8 mouse cellular contexts compared by ENCODE assay signal in the genomic region with DNA sequence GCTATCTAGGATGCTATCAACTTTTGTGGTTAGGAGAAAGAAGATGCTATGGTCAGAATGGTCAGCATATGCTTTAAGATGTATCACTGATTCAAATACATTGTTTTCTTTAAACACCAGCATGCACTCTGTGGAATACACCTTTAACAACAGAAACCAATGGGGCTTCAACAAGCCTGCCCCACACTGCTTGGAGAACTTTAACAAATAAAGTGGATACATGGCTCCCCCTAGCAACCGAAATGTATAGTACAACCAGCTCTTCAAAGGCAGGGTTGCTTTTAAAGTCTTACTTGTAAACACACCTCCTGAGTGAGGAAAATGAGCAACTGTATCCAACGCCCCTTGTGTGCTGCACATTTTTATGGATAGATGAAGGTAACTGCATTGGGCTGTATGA.
DNase-seq lines count a peak whose midpoint lies in the region; ATAC-seq and TF ChIP-seq lines count a peak whose summit lies in the region.
"Had no signal": no experiment of that assay in that cellular context is flagged by ENCODE, and none has a peak within 500 bp of the region (broad histone marks: within the 10 kb centered on the region; RNA-seq: fewer than 3 reads in every experiment).

No protein-coding gene starts in this region.

- no peak overlapping the region for H3K4me3 ChIP-seq in midbrain, embryonic 11.5 days (ENCODE audit: low read depth, low read length)
- H3K4me3 ChIP-seq in midbrain, embryonic 10.5 days: no peak overlapping the region
- H3K4me3 ChIP-seq in forebrain, postnatal 0 days (ENCODE audit: low read depth, low read length): no peak overlapping the region
- H3K4me3 ChIP-seq: embryonic facial prominence, embryonic 12.5 days had no signal

- H3K4me2 ChIP-seq in midbrain, embryonic 11.5 days: no peak overlapping the region
- no peak overlapping the region for H3K4me2 ChIP-seq in forebrain, postnatal 0 days (ENCODE audit: low read depth)
- H3K4me2 ChIP-seq: embryonic facial prominence, embryonic 12.5 days had no signal

- peak; percentile 31 for ATAC-seq in midbrain, embryonic 11.5 days (ENCODE audit: low FRiP score)
- ATAC-seq in forebrain, postnatal 0 days: peak; percentile 87

- no peaks in the 10 kb centered on the region for H3K4me1 ChIP-seq in midbrain, embryonic 11.5 days (ENCODE audit: control insufficient read depth, insufficient read depth, low read length)
- no peaks in the 10 kb centered on the region for H3K4me1 ChIP-seq in midbrain, embryonic 10.5 days
- no peaks in the 10 kb centered on the region for H3K4me1 ChIP-seq in forebrain, postnatal 0 days (ENCODE audit: insufficient read depth)
- H3K4me1 ChIP-seq: embryonic facial prominence, embryonic 12.5 days had no signal

- no peak overlapping the region for H3K9ac ChIP-seq in midbrain, embryonic 11.5 days (ENCODE audit: low read length)
- no peak overlapping the region for H3K9ac ChIP-seq in forebrain, postnatal 0 days
- H3K9ac ChIP-seq: embryonic facial prominence, embryonic 12.5 days had no signal

- intact Hi-C loops in left cerebral cortex, postnatal 14 days (cut with DNase I): loop anchor here (5.0 to 10.0 kb wide), 3 partner anchors 469 to 1119 kb away; no protein-coding TSS in a partner anchor

- DNase-seq in midbrain, embryonic 11.5 days (ENCODE audit: low spot score, missing footprints): peak; percentile 92
- DNase-seq in midbrain, embryonic 10.5 days (ENCODE audit: low spot score): no peak
- peak; percentile 9 for DNase-seq in cerebellum, adult 11-12 months
- peak; percentile 81 for DNase-seq in forebrain, postnatal 0 days
- DNase-seq in left cerebral cortex, postnatal 14 days (ENCODE audit: low spot score in 2 of 2): peak; percentile 71 to 80
- DNase-seq in right cerebral cortex, adult 2 months (ENCODE audit: low spot score in 2 of 2): peak; percentile 73 to 76
- DNase-seq in adrenal gland, adult 2 months: no peak

- no peak overlapping the region for H3K27ac ChIP-seq in midbrain, embryonic 11.5 days (ENCODE audit: low read depth, low read length)
- H3K27ac ChIP-seq in midbrain, embryonic 10.5 days (replicated peaks): no peak overlapping the region
- no peak overlapping the region for H3K27ac ChIP-seq in forebrain, postnatal 0 days (ENCODE audit: low read depth, low read length)
- H3K27ac ChIP-seq: embryonic facial prominence, embryonic 12.5 days had no signal

- no peaks in the 10 kb centered on the region for H3K27me3 ChIP-seq in midbrain, embryonic 11.5 days (ENCODE audit: control insufficient read depth, insufficient read depth, low read length)
- H3K27me3 ChIP-seq in midbrain, embryonic 10.5 days (ENCODE audit: low read depth, poor library complexity, severe bottlenecking): no peaks in the 10 kb centered on the region
- H3K27me3 ChIP-seq in forebrain, postnatal 0 days (ENCODE audit: insufficient read depth, low read length): no peaks in the 10 kb centered on the region
- H3K27me3 ChIP-seq: embryonic facial prominence, embryonic 12.5 days had no signal

- no peaks in the 10 kb centered on the region for H3K9me3 ChIP-seq in midbrain, embryonic 11.5 days (ENCODE audit: control insufficient read depth, low read length)
- H3K9me3 ChIP-seq in midbrain, embryonic 10.5 days (replicated peaks): no peaks in the 10 kb centered on the region
- H3K9me3 ChIP-seq in forebrain, postnatal 0 days (ENCODE audit: low read length): no peaks in the 10 kb centered on the region
- H3K9me3 ChIP-seq: embryonic facial prominence, embryonic 12.5 days had no signal

- WGBS in midbrain, embryonic 11.5 days: 6% methylated on average over 2 of the region's 2 CpGs
- WGBS in midbrain, embryonic 10.5 days: 13% methylated on average over 2 of the region's 2 CpGs
- WGBS in forebrain, postnatal 0 days: 4% methylated on average over 2 of the region's 2 CpGs

- peak; percentile 75 for TF ChIP-seq CTCF in forebrain, postnatal 0 days (IDR thresholded peaks at IDR 0.05; ENCODE audit: low read depth)

- no peaks in the 10 kb centered on the region for H3K36me3 ChIP-seq in midbrain, embryonic 11.5 days (ENCODE audit: control insufficient read depth, insufficient read depth, low read length)
- H3K36me3 ChIP-seq in midbrain, embryonic 10.5 days: no peaks in the 10 kb centered on the region
- H3K36me3 ChIP-seq in forebrain, postnatal 0 days (ENCODE audit: insufficient read depth): no peaks in the 10 kb centered on the region
- H3K36me3 ChIP-seq: embryonic facial prominence, embryonic 12.5 days had no signal

Comparison
In these comparisons a context has a peak if more than half of its experiments do, and no peak if none do; other contexts are left out.
1. DNase-seq: peak in midbrain, embryonic 11.5 days (single experiment), cerebellum, adult 11-12 months (single experiment), forebrain, postnatal 0 days (single experiment), left cerebral cortex, postnatal 14 days (2 of 2) and right cerebral cortex, adult 2 months (2 of 2); none in midbrain, embryonic 10.5 days (single experiment) and adrenal gland, adult 2 months (single experiment).